Mouse (Mus musculus): ENCODE results near the gene Greb1. TPM values are rescaled to one million over a fixed set of nuclear protein-coding genes. Genes with fewer than 3 reads are reported as not detected.

Greb1 gene
- polyA plus RNA-seq, 1 experiment from 2014 or later = 2.5 TPM

DNA sequence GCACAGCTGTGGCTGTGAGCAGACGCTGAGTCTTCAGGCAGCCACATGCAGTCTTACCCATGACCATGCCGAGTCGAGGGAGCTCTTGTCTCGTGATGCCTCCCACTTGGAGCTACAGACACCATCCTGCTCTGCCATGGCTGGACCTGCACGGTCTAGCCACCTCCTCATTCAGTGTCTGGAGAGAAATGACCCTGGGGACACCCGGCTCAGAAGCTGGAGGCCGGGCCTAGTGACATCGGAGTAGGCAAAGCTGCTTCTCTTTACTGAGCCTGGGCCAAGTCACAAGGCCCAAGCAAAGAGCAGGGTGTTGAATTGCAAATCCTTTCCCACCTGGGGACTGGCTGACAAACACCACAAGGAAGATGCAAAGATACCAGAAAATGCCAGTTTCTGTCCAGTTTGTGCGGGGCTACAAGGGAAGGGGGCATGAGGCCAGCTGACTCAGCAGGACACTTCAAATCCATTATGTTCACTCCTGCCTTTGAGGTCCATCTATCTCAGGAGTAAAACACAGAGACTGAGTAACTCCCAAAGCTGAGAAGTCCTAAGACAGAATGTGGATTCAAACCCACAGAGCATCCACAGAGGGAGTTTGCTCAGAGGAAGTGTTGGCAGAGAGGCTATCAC, 153.8 kb downstream of the Greb1 start:
- Histone ChIP-seq H3K27me3 (ENCODE audit: control insufficient read depth, insufficient read depth, low read length) (no peaks in the 10 kb centered on the region; the same call in 1 of the 2 replicates), H3K27ac (replicated peaks; ENCODE audit: low read depth, low read length) (no peak overlapping the region), H3K4me3 (replicated peaks; ENCODE audit: low read depth, low read length) (no peak overlapping the region), H3K4me1 (ENCODE audit: control insufficient read depth, insufficient read depth, low read length) (0 out of 2 replicates have a peak, but pooled peaks cover 8% of the 10 kb centered on the region), H3K4me2 (ENCODE audit: low read length) (no peak overlapping the region), H3K9me3 (ENCODE audit: control insufficient read depth, low read length) (no peaks in the 10 kb centered on the region), H3K36me3 (ENCODE audit: control insufficient read depth, insufficient read depth, low read length) (no peaks in the 10 kb centered on the region), H3K9ac (replicated peaks; ENCODE audit: low read length) (no peak overlapping the region)
- WGBS = 53% methylated on average over 9 of the region's 9 CpGs
- no peak for DNase-seq
- no peak for ATAC-seq (ENCODE audit: low FRiP score, low TSS enrichment)

DNA sequence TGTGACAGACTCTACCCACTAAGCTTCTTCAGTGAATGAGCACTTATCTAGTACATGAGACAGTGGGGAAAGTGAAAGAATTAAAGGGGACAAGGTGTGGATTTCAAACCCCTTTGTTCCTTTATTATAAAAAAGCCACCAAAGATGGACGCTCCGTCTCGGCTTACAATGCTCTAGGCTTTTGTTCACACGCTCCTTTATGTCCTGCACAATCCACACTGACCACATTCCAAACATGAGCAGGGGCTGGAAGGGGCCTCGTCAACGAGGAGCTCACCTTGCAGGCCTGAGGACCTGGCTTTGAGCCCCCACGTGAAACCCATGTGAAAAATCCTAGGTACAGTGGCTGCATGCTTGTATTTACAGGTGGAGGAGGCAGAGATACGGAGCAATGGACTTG, 156.0 kb downstream of the Greb1 start:
- peak; percentile 18 for DNase-seq
- Histone ChIP-seq H3K27ac (replicated peaks; ENCODE audit: low read depth, low read length) (peak overlapping the region; percentile 60), H3K27me3 (ENCODE audit: control insufficient read depth, insufficient read depth, low read length) (no peaks in the 10 kb centered on the region), H3K4me2 (ENCODE audit: low read length) (no peak overlapping the region), H3K9me3 (ENCODE audit: control insufficient read depth, low read length) (no peaks in the 10 kb centered on the region), H3K9ac (replicated peaks; ENCODE audit: low read length) (no peak overlapping the region), H3K4me3 (replicated peaks; ENCODE audit: low read depth, low read length) (no peak overlapping the region), H3K36me3 (ENCODE audit: control insufficient read depth, insufficient read depth, low read length) (no peaks in the 10 kb centered on the region), H3K4me1 (ENCODE audit: control insufficient read depth, insufficient read depth, low read length) (0 out of 2 replicates have a peak, but pooled peaks cover 8% of the 10 kb centered on the region)
- WGBS = 36% methylated on average over 8 of the region's 8 CpGs
- ATAC-seq (ENCODE audit: low FRiP score, low TSS enrichment) = no peak

DNA sequence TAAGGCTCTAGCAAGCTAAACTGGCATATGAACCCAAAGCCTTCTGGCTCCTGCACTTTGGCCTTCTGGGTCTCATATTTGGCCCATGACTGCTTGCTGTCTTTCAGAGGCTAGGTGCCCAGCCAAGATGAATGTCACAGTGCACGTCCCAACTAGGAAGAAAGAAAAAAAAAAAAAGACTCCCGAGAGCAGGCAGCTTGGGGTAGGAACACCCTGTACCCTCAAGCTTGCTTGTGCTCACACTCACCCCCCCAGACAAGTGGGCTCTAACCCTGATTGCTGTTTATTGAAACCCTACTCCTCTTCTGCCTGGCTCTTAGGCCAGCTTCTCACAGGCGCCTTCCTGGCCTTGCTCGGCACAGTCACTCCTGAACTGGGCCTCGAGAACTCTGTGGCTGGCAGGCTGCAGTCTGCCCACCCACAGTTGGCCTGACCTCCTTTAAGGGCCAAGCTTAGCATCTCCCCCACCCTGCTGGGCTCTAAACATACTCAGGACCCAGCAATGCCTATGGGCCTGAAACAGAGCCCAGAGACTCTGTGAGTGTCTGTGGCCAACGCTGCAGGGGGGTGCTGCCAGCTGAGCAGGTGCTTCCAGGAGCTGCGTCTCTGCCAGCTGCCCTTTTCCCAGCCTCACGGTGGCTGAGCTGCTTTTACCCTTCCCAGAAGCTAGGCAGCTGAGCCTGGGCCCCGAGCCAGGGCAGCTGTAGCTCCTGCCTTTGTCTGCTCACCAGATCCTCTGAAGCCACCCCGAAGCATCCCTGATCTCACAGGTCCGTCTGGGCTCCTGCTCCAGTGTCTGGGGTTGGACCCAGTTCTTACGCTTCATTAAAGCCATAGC, 157.0 kb downstream of the Greb1 start:
- 30% methylated on average over 12 of the region's 12 CpGs for WGBS
- Histone ChIP-seq H3K27me3 (ENCODE audit: control insufficient read depth, insufficient read depth, low read length) (no peaks in the 10 kb centered on the region), H3K4me1 (ENCODE audit: control insufficient read depth, insufficient read depth, low read length) (0 out of 2 replicates have a peak, but pooled peaks cover 8% of the 10 kb centered on the region), H3K27ac (replicated peaks; ENCODE audit: low read depth, low read length) (peak overlapping the region; percentile 60), H3K36me3 (ENCODE audit: control insufficient read depth, insufficient read depth, low read length) (no peaks in the 10 kb centered on the region), H3K4me3 (replicated peaks; ENCODE audit: low read depth, low read length) (no peak overlapping the region), H3K4me2 (ENCODE audit: low read length) (no peak overlapping the region), H3K9me3 (ENCODE audit: control insufficient read depth, low read length) (no peaks in the 10 kb centered on the region), H3K9ac (replicated peaks; ENCODE audit: low read length) (0 out of 2 replicates have a peak overlapping the region, but pooled peaks have one; percentile 0)
- ATAC-seq (ENCODE audit: low FRiP score, low TSS enrichment) (peak; percentile 84), DNase-seq (peak; percentile 79)

DNA sequence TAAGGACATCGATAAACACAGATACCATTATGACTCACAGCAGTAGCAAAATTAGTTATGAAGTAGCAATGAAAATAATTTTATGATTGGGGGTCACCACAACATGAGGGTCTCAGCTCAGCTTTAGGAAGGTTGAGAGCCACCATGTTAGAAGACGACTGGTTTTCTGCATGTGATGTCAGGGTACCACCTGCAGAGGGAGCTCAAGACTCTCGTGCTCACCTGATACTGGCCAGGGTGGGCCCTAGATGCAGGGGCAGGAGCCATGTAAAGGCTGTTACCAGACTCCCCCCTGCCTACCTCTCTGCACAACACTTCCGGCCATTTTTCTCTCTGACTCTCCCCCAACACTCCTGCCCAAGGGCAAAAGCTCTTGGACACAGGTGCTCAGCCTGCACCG, 158.7 kb downstream of the Greb1 start:
- H3K4me3 ChIP-seq (replicated peaks; ENCODE audit: low read depth, low read length) = no peak overlapping the region
- H3K36me3 ChIP-seq (ENCODE audit: control insufficient read depth, insufficient read depth, low read length) = no peaks in the 10 kb centered on the region
- no peaks in the 10 kb centered on the region for H3K27me3 ChIP-seq (ENCODE audit: control insufficient read depth, insufficient read depth, low read length)
- DNase-seq (no peak), ATAC-seq (ENCODE audit: low FRiP score, low TSS enrichment) (no peak)
- H3K9me3 ChIP-seq (ENCODE audit: control insufficient read depth, low read length) = no peaks in the 10 kb centered on the region
- H3K9ac ChIP-seq (replicated peaks; ENCODE audit: low read length) = no peak overlapping the region
- H3K27ac ChIP-seq (replicated peaks; ENCODE audit: low read depth, low read length) = no peak overlapping the region
- H3K4me1 ChIP-seq (ENCODE audit: control insufficient read depth, insufficient read depth, low read length) = 0 out of 2 replicates have a peak, but pooled peaks cover 8% of the 10 kb centered on the region
- 69% methylated on average over 5 of the region's 5 CpGs for WGBS
- no peak overlapping the region for H3K4me2 ChIP-seq (ENCODE audit: low read length)

DNA sequence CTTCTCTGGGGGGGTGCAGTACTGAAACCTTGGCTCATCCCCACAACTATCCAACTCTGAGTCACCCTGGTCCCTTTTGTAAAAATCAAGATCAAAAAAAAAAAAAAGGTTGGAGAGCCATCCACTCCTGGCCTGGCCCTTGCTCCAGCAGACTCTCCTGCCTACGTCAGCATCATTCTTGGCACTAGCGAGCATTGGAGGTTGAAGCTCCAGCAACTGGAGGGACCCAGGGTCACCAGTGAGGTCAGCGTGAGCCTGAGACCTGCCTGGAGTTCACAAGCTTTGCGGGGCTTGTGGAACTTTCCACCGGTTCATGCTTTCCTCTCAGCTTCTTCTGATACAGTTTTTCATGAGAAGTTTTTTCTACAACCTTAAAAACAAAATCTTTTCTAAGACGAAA, 160.6 kb downstream of the Greb1 start:
- Histone ChIP-seq H3K4me1 (ENCODE audit: control insufficient read depth, insufficient read depth, low read length) (0 out of 2 replicates have a peak, but pooled peaks cover 8% of the 10 kb centered on the region), H3K9me3 (ENCODE audit: control insufficient read depth, low read length) (no peaks in the 10 kb centered on the region), H3K36me3 (ENCODE audit: control insufficient read depth, insufficient read depth, low read length) (no peaks in the 10 kb centered on the region), H3K27ac (replicated peaks; ENCODE audit: low read depth, low read length) (no peak overlapping the region), H3K4me2 (ENCODE audit: low read length) (no peak overlapping the region), H3K4me3 (replicated peaks; ENCODE audit: low read depth, low read length) (no peak overlapping the region), H3K27me3 (ENCODE audit: control insufficient read depth, insufficient read depth, low read length) (no peaks in the 10 kb centered on the region), H3K9ac (replicated peaks; ENCODE audit: low read length) (no peak overlapping the region)
- DNase-seq (no peak), ATAC-seq (ENCODE audit: low FRiP score, low TSS enrichment) (no peak)
- WGBS = 92% methylated on average over 6 of the region's 6 CpGs

DNA sequence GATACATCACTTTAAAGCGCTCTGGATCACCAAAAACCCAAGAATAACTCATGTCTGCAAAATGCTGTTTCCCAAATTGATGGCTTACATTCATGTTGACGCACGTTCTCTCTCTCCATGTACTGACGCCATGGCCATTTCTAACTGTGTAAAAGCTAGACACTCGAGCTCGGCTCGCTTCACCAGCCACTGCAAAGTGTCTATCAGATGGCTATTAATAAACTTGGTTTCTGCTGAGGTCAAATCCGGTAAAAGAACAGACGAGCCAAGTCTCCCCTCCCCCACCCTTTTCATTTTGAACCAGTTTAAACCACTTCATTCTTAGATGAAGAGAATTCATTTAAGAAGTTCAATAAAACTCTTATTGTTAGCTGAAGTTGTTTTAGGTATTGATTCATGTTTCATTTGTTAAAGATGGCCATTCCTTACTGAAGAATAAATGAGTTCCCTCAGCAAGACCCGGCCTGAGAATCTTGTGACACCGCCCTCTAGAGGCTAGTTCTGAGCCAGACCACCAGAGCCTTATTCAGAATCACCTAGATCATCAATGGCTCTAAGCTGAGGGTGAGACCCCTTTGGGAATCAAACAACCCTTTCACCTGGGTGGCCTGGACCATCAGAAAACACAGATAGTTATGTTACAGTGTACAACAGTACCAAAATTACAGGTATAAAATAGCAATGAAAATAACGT, 161.5 kb downstream of the Greb1 start:
- WGBS = 77% methylated on average over 12 of the region's 12 CpGs
- H3K4me2 ChIP-seq (ENCODE audit: low read length) = no peak overlapping the region
- 0 out of 2 replicates have a peak, but pooled peaks cover 6% of the 10 kb centered on the region for H3K4me1 ChIP-seq (ENCODE audit: control insufficient read depth, insufficient read depth, low read length)
- H3K27ac ChIP-seq (replicated peaks; ENCODE audit: low read depth, low read length) = no peak overlapping the region
- H3K4me3 ChIP-seq (replicated peaks; ENCODE audit: low read depth, low read length) = no peak overlapping the region
- no peaks in the 10 kb centered on the region for H3K36me3 ChIP-seq (ENCODE audit: control insufficient read depth, insufficient read depth, low read length)
- no peaks in the 10 kb centered on the region for H3K9me3 ChIP-seq (ENCODE audit: control insufficient read depth, low read length)
- ATAC-seq (ENCODE audit: low FRiP score, low TSS enrichment) = no peak
- DNase-seq = peak; percentile 33
- H3K9ac ChIP-seq (replicated peaks; ENCODE audit: low read length) = no peak overlapping the region
- no peaks in the 10 kb centered on the region for H3K27me3 ChIP-seq (ENCODE audit: control insufficient read depth, insufficient read depth, low read length)

DNA sequence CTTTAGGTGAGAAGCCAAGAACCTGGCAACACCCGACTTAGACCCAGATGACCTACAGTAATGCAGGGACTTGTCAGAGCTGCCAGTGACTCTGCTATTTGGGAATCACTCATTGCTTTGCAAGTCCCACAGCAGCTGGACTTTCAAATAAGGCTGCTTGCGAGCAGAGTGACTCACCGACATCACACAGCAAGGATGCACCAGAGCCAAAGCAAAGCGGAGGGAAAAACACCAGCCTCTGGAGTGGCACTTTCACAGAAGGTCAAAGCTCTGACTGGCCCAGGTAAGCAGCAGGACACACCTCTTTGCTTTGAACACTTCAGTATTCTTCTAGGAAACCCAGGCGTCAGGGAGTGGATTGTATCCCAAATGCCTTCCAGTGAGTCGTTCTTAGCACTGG, 164.9 kb downstream of the Greb1 start:
- DNase-seq (no peak), ATAC-seq (ENCODE audit: low FRiP score, low TSS enrichment) (no peak)
- Histone ChIP-seq H3K4me2 (ENCODE audit: low read length) (no peak overlapping the region), H3K36me3 (ENCODE audit: control insufficient read depth, insufficient read depth, low read length) (no peaks in the 10 kb centered on the region), H3K27me3 (ENCODE audit: control insufficient read depth, insufficient read depth, low read length) (no peaks in the 10 kb centered on the region), H3K4me1 (ENCODE audit: control insufficient read depth, insufficient read depth, low read length) (no peaks in the 10 kb centered on the region), H3K27ac (replicated peaks; ENCODE audit: low read depth, low read length) (no peak overlapping the region), H3K9ac (replicated peaks; ENCODE audit: low read length) (no peak overlapping the region), H3K9me3 (ENCODE audit: control insufficient read depth, low read length) (no peaks in the 10 kb centered on the region), H3K4me3 (replicated peaks; ENCODE audit: low read depth, low read length) (no peak overlapping the region)
- WGBS = 78% methylated on average over 6 of the region's 6 CpGs

DNA sequence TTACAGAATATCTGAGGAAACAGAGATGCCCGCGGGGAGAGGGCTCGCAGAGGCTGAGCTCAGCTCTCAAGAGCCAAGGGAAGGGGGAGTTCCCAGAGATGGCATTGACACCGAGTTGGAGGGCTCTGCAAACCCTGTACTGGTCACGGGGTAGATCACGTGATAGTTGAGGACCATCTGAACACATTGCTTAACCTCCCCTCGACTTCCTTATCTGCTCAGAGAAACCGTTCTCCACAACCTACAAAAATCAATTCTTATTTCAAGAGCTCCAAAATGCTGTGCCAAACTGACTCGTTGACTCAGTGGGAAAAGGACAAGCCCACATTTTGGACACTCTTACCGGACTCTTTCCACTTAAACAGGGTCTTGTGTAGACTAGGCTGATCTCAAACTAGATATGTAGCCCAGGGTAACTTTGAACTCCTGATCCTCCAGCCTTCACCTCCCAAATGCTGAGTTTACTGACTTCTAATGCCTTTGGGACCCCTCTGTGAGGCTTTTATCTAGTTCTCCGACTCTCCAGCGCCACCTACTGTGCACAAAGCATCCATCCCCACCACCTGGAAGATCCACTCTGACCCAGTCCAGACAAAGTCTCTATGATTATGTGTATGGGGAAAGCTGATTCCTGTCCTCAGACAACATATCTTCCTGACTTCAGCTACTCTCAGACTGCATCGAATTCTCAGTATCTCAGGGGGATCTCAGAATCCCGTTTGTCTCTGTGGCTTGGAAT, 166.4 kb downstream of the Greb1 start:
- no peaks in the 10 kb centered on the region for H3K27me3 ChIP-seq (ENCODE audit: control insufficient read depth, insufficient read depth, low read length)
- H3K27ac ChIP-seq (replicated peaks; ENCODE audit: low read depth, low read length) = no peak overlapping the region
- H3K36me3 ChIP-seq (ENCODE audit: control insufficient read depth, insufficient read depth, low read length) = no peaks in the 10 kb centered on the region
- H3K4me1 ChIP-seq (ENCODE audit: control insufficient read depth, insufficient read depth, low read length) = no peaks in the 10 kb centered on the region
- H3K4me2 ChIP-seq (ENCODE audit: low read length) = no peak overlapping the region
- WGBS = 61% methylated on average over 14 of the region's 14 CpGs
- H3K9me3 ChIP-seq (ENCODE audit: control insufficient read depth, low read length) = no peaks in the 10 kb centered on the region
- ATAC-seq (ENCODE audit: low FRiP score, low TSS enrichment) = no peak
- peak; percentile 81 for DNase-seq
- H3K9ac ChIP-seq (replicated peaks; ENCODE audit: low read length) = no peak overlapping the region
- H3K4me3 ChIP-seq (replicated peaks; ENCODE audit: low read depth, low read length) = no peak overlapping the region
